Mouse (Mus musculus) liver, embryonic 14.5 days (tissue): ENCODE data around the gene Pla2g6. TPM values are rescaled to one million over a fixed set of nuclear protein-coding genes. Genes with fewer than 3 reads are reported as not detected.

ENCODE experiments used
- ATAC-seq: fragments of 200-750 bp; cut with Nextera tagmentation; 2 replicates; pipeline ENCODE4 v1.8.0; 2017; ENCODE audit warnings: moderate number of reproducible peaks, mild to moderate bottlenecking, moderate library complexity; ENCODE audit not compliant: insufficient read depth
- DNase-seq, 3 experiments: peaks; one replicate each; pipeline ENCODE4 v3.0.0-alpha.2; 2012 to 2013; ENCODE audit warnings: low read depth in 3 of 3, low spot score in 3 of 3
- H3K27ac ChIP-seq: fragments of 300-500 bp; sonication (generic); 2 replicates; pipeline ENCODE4 v1.5.1; 2014; ENCODE audit warnings: moderate library complexity, mild to moderate bottlenecking, control low read depth, inconsistent platforms
- H3K27me3 ChIP-seq: fragments of 300-500 bp; sonication (generic); 2 replicates; pipeline ENCODE4 v1.6.1; 2014; ENCODE audit warnings: mild to moderate bottlenecking, low read length, moderate library complexity; ENCODE audit not compliant: control insufficient read depth, insufficient read depth
- H3K36me3 ChIP-seq: fragments of 300-500 bp; sonication (generic); replicated peaks from 2 replicates; pipeline ENCODE4 v1.6.1; 2014; ENCODE audit warnings: low read depth; ENCODE audit not compliant: control insufficient read depth, insufficient read depth
- H3K4me1 ChIP-seq, 2 experiments: fragments of 200-500 bp in 1 of 2; fragments of 300-500 bp in 1 of 2; sonication (generic) in 1 of 2; replicated peaks; 2 replicates each; pipeline ENCODE4 v1.6.1; 2012 to 2014; ENCODE audit warnings: antibody characterized with exemption in 1 of 2, inconsistent platforms in 1 of 2, low read length in 1 of 2; ENCODE audit not compliant: control insufficient read depth in 2 of 2, insufficient read depth in 2 of 2
- H3K4me2 ChIP-seq: fragments of 300-500 bp; sonication (generic); 2 replicates; pipeline ENCODE4 v1.6.1; 2014; ENCODE audit warnings: low read depth, mild to moderate bottlenecking, control low read depth, moderate library complexity
- H3K4me3 ChIP-seq, 2 experiments: fragments of 200-500 bp in 1 of 2; fragments of 300-500 bp in 1 of 2; sonication (generic) in 1 of 2; 2 replicates each; pipeline ENCODE4 v1.5.1; 2012 to 2014; ENCODE audit warnings: low read depth in 2 of 2, low read length in 2 of 2, mild to moderate bottlenecking in 2 of 2, control low read depth in 1 of 2, inconsistent platforms in 1 of 2, moderate library complexity in 1 of 2; ENCODE audit not compliant: insufficient read depth in 1 of 2
- H3K9ac ChIP-seq: fragments of 300-500 bp; sonication (generic); replicated peaks from 2 replicates; pipeline ENCODE4 v1.6.1; 2014; ENCODE audit warnings: mild to moderate bottlenecking, control low read depth, moderate library complexity
- H3K9me3 ChIP-seq: fragments of 300-500 bp; sonication (generic); 2 replicates; pipeline ENCODE4 v1.6.1; 2016; ENCODE audit warnings: low read length, mixed read lengths; ENCODE audit not compliant: control insufficient read depth
- CTCF ChIP-seq: IDR thresholded peaks from 2 replicates; pipeline ENCODE4 v1.5.1; 2016; ENCODE audit warnings: antibody characterized with exemption, low read depth, control low read depth
- EP300 ChIP-seq: IDR thresholded peaks from 2 replicates; pipeline ENCODE4 v1.6.1; 2016; ENCODE audit warnings: antibody characterized with exemption, low read depth
- WGBS: fragments of 180-500 bp; shearing (Covaris S2); extraction: QIAGEN DNeasy Blood & Tissue Kit; methylation state at CpG from one replicate; pipeline ENCODE4 v1.1.7; 2014; ENCODE audit not compliant: insufficient replicate concordance; 5-methylcytosine and 5-hydroxymethylcytosine counted together
- polyA plus RNA-seq, 2 experiments: library from polyadenylated mRNA; depleted of rRNA in 1 of 2; stranded (reverse) in 1 of 2; unstranded in 1 of 2; fragments of >200 nt; fragmentation: Nextera tagmentation in 1 of 2; extraction: Ambion mirVana in 1 of 2; gene quantifications; 2 replicates each; pipeline versions ENCODE4 v1.2.1 to v1.2.3; 2012 to 2014

Gene Pla2g6
- polyA plus RNA-seq, 2 experiments: 7.9 to 10.5 TPM

DNA sequence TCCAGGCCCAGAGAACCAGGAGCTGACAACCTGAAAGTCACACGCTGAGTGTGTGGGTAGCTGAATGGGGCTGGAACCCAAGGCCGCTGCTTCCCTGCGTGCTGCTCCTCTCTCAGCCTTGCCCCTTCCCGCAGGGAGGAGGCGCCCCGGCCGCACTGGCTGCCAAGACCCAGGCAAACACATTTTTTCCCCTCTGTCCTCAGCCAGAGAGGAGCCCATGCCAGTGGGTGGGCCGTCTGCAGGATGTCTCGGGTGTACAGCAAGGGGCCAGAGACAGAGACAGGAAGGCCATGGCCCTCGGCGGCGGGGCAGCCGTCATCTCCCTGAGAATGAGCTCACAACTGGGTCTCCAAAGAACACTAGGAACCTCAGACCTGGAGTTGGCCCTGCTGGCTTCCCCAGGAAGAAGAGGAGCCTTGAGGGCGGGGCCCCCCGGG, 23.2 kb upstream of the Pla2g6 start:
- Histone ChIP-seq H3K4me1 (peaks cover 0 to 21% of the 10 kb centered on the region in 2 experiments; a peak in 2 of 4 replicates), H3K9ac (no peak overlapping the region), H3K9me3 (no peaks in the 10 kb centered on the region), H3K4me3 (no peak overlapping the region), H3K36me3 (no peaks in the 10 kb centered on the region), H3K27ac (no peak overlapping the region), H3K4me2 (no peak overlapping the region), H3K27me3 (peaks cover 12% of the 10 kb centered on the region)
- ATAC-seq (no peak), DNase-seq (no peak)
- 45% methylated on average over 15 of the region's 15 CpGs for WGBS
- TF ChIP-seq CTCF (no peak), EP300 (no peak)

GRCm38 (mm10) chr15:79350866-79351265, 22.7 kb upstream of the Pla2g6 start:
- peaks cover 0 to 21% of the 10 kb centered on the region in 2 experiments; a peak in 2 of 4 replicates for H3K4me1 ChIP-seq
- H3K4me2 ChIP-seq: no peak overlapping the region
- ATAC-seq (no peak), DNase-seq (no peak)
- H3K36me3 ChIP-seq: no peaks in the 10 kb centered on the region
- TF ChIP-seq EP300: no peak
- no peak for TF ChIP-seq CTCF
- 69% methylated on average over 4 of the region's 4 CpGs for WGBS
- H3K27me3 ChIP-seq: peaks cover 14% of the 10 kb centered on the region
- H3K9ac ChIP-seq: no peak overlapping the region
- no peak overlapping the region for H3K27ac ChIP-seq
- H3K4me3 ChIP-seq: no peak overlapping the region
- no peaks in the 10 kb centered on the region for H3K9me3 ChIP-seq

- Histone ChIP-seq H3K9ac (peak overlapping the region; percentile 76; the same call in 1 of the 2 replicates), H3K4me3 (peak overlapping the region; percentile 70 to 77), H3K27me3 (peaks cover 14% of the 10 kb centered on the region), H3K4me2 (peak overlapping the region; percentile 85), H3K4me1 (peaks cover 0 to 20% of the 10 kb centered on the region in 2 experiments; a peak in 2 of 4 replicates), H3K9me3 (no peaks in the 10 kb centered on the region), H3K27ac (no peak overlapping the region), H3K36me3 (no peaks in the 10 kb centered on the region)
- no peak for ATAC-seq
- WGBS: 68% methylated on average over 8 of the region's 8 CpGs
- no peak for DNase-seq
- TF ChIP-seq CTCF: no peak
- no peak for TF ChIP-seq EP300
Observed at GRCm38 (mm10) chr15:79348651-79349050, 20.5 kb upstream of the Pla2g6 start.

DNA sequence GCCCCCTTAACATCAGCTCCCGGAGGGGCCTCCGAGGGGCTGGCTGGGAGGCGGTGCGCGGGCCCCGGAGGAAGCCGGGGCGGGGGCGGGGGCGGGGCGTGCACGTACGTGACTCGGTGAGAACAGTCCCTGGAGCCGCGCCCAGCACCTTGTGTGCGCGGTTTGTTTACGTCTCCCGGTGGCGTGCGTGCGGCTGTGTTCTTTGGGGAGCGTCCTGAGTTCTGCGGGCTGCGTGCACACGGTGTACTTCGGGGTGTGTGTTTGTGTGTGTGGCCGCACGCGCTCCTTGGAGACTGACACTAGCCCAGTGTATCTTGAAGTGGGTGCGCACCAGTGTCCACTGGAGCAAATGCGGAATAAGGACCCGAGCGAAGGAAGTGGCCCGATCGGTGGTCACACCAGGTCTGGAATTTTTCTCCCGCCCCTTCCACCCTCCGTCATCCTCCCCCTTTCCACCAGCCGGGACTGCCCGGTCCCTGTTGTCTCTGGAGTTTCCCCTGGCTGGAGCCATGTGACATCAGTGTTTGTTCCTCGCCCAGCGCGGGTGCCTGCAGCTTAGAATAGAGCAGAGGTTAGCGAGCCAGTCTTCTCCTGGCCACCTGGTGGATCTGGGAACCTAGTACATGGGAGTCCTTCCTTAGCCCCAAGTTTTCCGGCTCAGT, 19.8 kb upstream of the Pla2g6 start:
- WGBS: 1% methylated on average over 46 of the region's 46 CpGs
- peak overlapping the region; percentile 51; the same call in 1 of the 2 replicates for H3K27ac ChIP-seq
- peak overlapping the region; percentile 85 for H3K4me2 ChIP-seq
- H3K4me3 ChIP-seq: peak overlapping the region; percentile 70 to 77
- TF ChIP-seq EP300 (peak; percentile 16; the same call in 1 of the 2 replicates), CTCF (peak; percentile 34; the same call in 1 of the 2 replicates)
- ATAC-seq: peak; percentile 86
- DNase-seq: peak in 2 of 3 experiments; percentile 57 to 85
- peak overlapping the region; percentile 76 for H3K9ac ChIP-seq
- H3K27me3 ChIP-seq: peaks cover 14% of the 10 kb centered on the region
- no peaks in the 10 kb centered on the region for H3K36me3 ChIP-seq
- no peaks in the 10 kb centered on the region for H3K9me3 ChIP-seq
- peaks cover 0 to 22% of the 10 kb centered on the region in 2 experiments; a peak in 3 of 4 replicates for H3K4me1 ChIP-seq

DNA sequence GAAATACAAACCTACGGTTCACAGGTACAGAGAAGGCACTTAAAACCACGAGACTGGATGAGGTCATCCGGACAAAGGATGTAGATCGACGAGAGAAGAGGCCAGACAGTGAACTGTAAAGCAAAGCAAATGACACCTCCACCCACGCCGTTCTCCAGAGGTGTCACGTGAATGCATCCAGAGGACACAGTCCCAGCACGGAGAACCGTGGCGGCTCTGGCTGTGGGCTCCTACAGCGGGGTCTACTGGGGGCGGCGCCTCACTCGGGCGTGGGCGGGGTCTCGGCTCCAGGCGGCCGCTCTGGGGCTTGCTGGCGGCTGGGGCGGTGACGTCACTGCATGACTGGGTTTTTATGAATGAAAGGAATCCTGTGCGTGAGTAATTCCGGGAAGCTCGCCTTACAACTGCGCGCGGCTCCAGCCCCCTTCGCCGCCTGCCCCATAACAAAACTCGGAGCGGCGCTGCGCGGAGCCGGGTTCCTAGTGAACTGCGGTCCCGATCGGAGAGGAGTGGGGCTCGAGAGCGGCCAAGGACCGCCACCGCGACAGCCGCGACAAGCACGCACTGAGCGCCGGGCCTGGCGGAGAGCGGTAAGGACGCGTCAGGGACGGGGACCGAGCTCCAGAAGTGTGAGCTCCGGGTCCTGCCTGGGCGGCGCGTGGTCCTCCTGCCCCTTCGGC, 19.1 kb upstream of the Pla2g6 start:
- TF ChIP-seq CTCF (no peak), EP300 (no peak)
- Histone ChIP-seq H3K9ac (peak overlapping the region; percentile 76), H3K27ac (peak overlapping the region; percentile 51), H3K27me3 (peaks cover 14% of the 10 kb centered on the region), H3K36me3 (no peaks in the 10 kb centered on the region), H3K4me3 (peak overlapping the region; percentile 70 to 77), H3K4me1 (peaks cover 0 to 24% of the 10 kb centered on the region in 2 experiments; a peak in 3 of 4 replicates), H3K9me3 (no peaks in the 10 kb centered on the region), H3K4me2 (peak overlapping the region; percentile 85)
- ATAC-seq: peak; percentile 77
- DNase-seq: peak in 2 of 3 experiments; percentile 67 to 76
- WGBS: under 1% methylated on average over 61 of the region's 61 CpGs
